Mouse (Mus musculus) hindbrain, embryonic 14.5 days (tissue): ENCODE data around the gene Prkcz. TPM values are rescaled to one million over a fixed set of nuclear protein-coding genes. Genes with fewer than 3 reads are reported as not detected.

Source experiments
- ATAC-seq: fragments of 200-750 bp; cut with Nextera tagmentation; 2 replicates; pipeline ENCODE4 v1.8.0; 2017; ENCODE audit warnings: moderate number of reproducible peaks, mild to moderate bottlenecking, moderate TSS enrichment, moderate library complexity; ENCODE audit not compliant: low FRiP score
- DNase-seq: peaks from one replicate; pipeline ENCODE4 v3.0.0-alpha.2; 2015; ENCODE audit warnings: low spot score
- H3K27ac ChIP-seq: fragments of 300-500 bp; sonication (generic); 2 replicates; pipeline ENCODE4 v1.5.1; 2014; ENCODE audit warnings: mild to moderate bottlenecking, moderate library complexity
- H3K27me3 ChIP-seq: fragments of 300-500 bp; sonication (generic); 2 replicates; pipeline ENCODE4 v1.6.1; 2014; ENCODE audit warnings: mild to moderate bottlenecking, low read length, mixed read lengths; ENCODE audit not compliant: control insufficient read depth, insufficient read depth
- H3K36me3 ChIP-seq: fragments of 300-500 bp; sonication (generic); replicated peaks from 2 replicates; pipeline ENCODE4 v1.6.1; 2014; ENCODE audit not compliant: control insufficient read depth, insufficient read depth
- H3K4me1 ChIP-seq: fragments of 300-500 bp; sonication (generic); replicated peaks from 2 replicates; pipeline ENCODE4 v1.6.1; 2014; ENCODE audit warnings: antibody characterized with exemption, low read length, mixed read lengths; ENCODE audit not compliant: control insufficient read depth, insufficient read depth
- H3K4me2 ChIP-seq: fragments of 300-500 bp; sonication (generic); replicated peaks from 2 replicates; pipeline ENCODE4 v1.6.1; 2014; ENCODE audit warnings: mild to moderate bottlenecking, moderate library complexity
- H3K4me3 ChIP-seq: fragments of 300-500 bp; sonication (generic); replicated peaks from 2 replicates; pipeline ENCODE4 v1.5.1; 2014; ENCODE audit warnings: mild to moderate bottlenecking, low read length
- H3K9ac ChIP-seq: fragments of 300-500 bp; sonication (generic); 2 replicates; pipeline ENCODE4 v1.6.1; 2014
- H3K9me3 ChIP-seq: fragments of 300-500 bp; sonication (generic); 2 replicates; pipeline ENCODE4 v1.6.1; 2016; ENCODE audit warnings: low read length; ENCODE audit not compliant: control insufficient read depth
- WGBS: fragments of 180-500 bp; shearing (Covaris S2); extraction: QIAGEN DNeasy Blood & Tissue Kit; methylation state at CpG from one replicate; pipeline ENCODE4 v1.1.7; 2014; 5-methylcytosine and 5-hydroxymethylcytosine counted together
- polyA plus RNA-seq: library from polyadenylated mRNA; unstranded; fragments of >200 nt; fragmentation: Nextera tagmentation; extraction: Ambion mirVana; gene quantifications from 2 replicates; pipeline ENCODE4 v1.2.1, GENCODE M21; 2014

The Prkcz gene
- polyA plus RNA-seq, 1 experiment from 2014 or later: 73.9 TPM

DNA sequence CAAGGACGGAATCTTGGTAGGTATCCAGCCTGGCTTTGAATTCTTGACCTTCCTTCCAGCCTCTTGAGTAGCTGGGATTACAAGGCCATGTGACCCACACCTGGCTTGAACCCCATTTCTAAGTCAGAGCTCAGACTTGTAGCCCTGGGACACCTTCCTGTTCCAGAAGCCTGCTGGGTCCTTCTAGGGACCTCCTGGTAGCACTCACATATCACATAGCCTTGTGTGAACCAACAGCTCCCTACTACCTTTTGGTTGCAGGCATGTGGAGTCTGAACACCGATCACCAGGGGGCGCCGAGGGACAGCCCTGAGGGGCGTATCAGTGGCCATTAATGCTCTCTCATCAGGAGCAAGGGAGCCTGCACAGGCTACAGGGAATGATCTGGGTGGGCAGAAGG, 92.8 kb downstream of the Prkcz start:
- Histone ChIP-seq H3K4me3 (no peak overlapping the region), H3K27me3 (no peaks in the 10 kb centered on the region), H3K9me3 (no peaks in the 10 kb centered on the region), H3K36me3 (peaks cover 33% of the 10 kb centered on the region), H3K9ac (no peak overlapping the region), H3K4me1 (0 out of 2 replicates have a peak, but pooled peaks cover 4% of the 10 kb centered on the region), H3K27ac (no peak overlapping the region), H3K4me2 (no peak overlapping the region)
- ATAC-seq (no peak), DNase-seq (peak; percentile 49)
- 45% methylated on average over 5 of the region's 5 CpGs for WGBS

DNA sequence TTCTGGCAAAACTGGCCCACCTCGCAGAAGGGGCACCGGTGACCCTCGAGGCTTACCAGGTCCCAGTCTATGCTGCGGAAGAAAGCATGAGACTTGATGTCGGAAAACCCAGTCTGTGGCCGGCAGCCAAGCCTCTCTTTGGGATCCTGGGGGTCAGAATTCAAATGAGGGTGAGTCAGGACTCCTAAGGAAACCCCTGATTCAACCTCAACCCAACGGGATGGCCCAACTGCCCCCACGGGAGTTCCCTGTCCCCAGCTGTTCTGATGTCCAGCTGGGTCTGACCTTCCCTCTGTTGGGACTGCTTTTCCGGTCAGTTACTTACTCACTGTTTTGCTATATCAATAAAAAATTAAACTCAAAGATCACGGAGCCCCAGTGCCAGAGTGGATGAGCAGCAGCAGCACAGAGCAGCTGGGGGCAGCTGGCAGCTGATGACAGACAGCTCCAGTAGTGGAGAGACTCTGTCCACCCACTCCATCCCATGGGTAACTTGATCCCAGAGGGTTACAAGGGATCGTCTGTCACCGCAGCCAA, 93.5 kb downstream of the Prkcz start:
- H3K9me3 ChIP-seq: no peaks in the 10 kb centered on the region
- DNase-seq (no peak), ATAC-seq (no peak)
- no peaks in the 10 kb centered on the region for H3K27me3 ChIP-seq
- H3K27ac ChIP-seq: no peak overlapping the region
- 0 out of 2 replicates have a peak, but pooled peaks cover 4% of the 10 kb centered on the region for H3K4me1 ChIP-seq
- no peak overlapping the region for H3K4me3 ChIP-seq
- no peak overlapping the region for H3K4me2 ChIP-seq
- 64% methylated on average over 12 of the region's 12 CpGs for WGBS
- H3K9ac ChIP-seq: no peak overlapping the region
- peaks cover 29% of the 10 kb centered on the region for H3K36me3 ChIP-seq

DNA sequence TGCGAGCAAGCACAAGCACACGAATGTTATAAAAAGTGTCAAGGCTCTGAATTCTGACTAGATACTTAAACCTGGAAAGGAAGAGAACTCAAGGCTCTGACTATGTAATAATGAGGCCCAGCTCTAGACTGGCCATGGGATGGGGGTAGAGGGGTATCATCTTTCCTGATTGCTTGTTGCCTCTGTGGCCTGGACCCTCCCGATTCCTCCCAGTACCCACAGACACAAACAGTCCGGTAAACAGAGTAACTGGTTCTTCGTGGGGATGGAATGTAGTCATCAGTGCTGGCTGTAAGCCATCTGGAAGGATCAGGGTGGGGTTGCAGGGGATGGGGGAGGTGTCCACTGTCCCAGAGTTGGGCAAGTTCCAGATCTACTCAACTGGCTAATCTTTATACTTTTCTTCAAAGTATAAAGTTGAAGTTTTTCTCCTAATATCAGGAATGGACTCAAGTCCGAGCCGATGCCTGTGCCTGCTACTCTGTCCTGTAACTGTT, 94.1 kb downstream of the Prkcz start:
- no peaks in the 10 kb centered on the region for H3K9me3 ChIP-seq
- ATAC-seq (no peak), DNase-seq (no peak)
- WGBS: 84% methylated on average over 7 of the region's 7 CpGs
- peaks cover 28% of the 10 kb centered on the region for H3K36me3 ChIP-seq
- H3K4me3 ChIP-seq: no peak overlapping the region
- no peak overlapping the region for H3K9ac ChIP-seq
- H3K27me3 ChIP-seq: no peaks in the 10 kb centered on the region
- no peak overlapping the region for H3K4me2 ChIP-seq
- 0 out of 2 replicates have a peak, but pooled peaks cover 4% of the 10 kb centered on the region for H3K4me1 ChIP-seq
- H3K27ac ChIP-seq: no peak overlapping the region

- H3K27me3 ChIP-seq: no peaks in the 10 kb centered on the region
- no peaks in the 10 kb centered on the region for H3K9me3 ChIP-seq
- ATAC-seq: no peak
- DNase-seq: no peak
- 80% methylated on average over 3 of the region's 3 CpGs for WGBS
- no peak overlapping the region for H3K4me3 ChIP-seq
- H3K4me1 ChIP-seq: 0 out of 2 replicates have a peak, but pooled peaks cover 4% of the 10 kb centered on the region
- peaks cover 22% of the 10 kb centered on the region for H3K36me3 ChIP-seq
- H3K9ac ChIP-seq: no peak overlapping the region
- no peak overlapping the region for H3K27ac ChIP-seq
- no peak overlapping the region for H3K4me2 ChIP-seq
These were observed 96.4 kb downstream of the Prkcz start for GRCm38 (mm10) chr4:155264521-155265321.

DNA sequence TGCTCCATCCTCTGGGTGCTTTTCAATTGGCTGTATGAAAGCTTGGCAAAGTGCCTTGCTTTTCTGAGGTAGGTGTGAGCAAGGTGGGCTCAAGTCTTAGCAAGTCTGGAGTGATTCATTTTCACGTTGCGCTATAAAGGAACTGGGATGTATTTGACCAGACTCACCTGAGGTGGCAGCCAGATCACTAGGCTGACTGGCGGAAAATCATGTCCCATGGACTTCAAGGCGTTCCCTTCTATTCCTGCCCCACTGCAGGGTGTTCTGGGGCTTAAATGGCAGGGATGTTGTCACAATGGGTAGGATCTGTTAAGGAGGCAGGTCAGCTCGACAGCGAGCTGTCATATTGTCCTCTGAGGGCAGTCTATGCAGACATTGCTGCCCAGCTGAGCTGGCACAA, 108.9 kb downstream of the Prkcz start:
- no peak overlapping the region for H3K9ac ChIP-seq
- 80% methylated on average over 6 of the region's 6 CpGs for WGBS

DNA sequence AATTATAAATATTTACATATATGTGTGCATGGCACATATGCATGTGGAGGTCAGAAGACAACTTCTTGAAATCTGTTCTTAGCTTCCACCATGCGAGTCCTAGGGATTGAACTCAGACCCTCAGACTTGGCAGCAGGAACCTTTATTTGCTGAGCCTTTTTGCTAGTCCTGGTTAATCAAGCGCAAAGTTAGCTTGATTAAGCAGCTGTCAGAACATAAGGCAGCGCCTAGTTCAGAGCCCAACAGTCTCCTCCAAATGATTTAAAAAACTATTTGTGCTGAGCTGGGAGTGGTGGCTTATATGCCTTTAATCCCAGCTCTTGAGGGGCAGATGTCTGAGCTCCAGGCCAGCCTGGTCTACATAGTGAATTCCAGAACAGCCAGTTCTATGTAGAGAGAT, 110.0 kb downstream of the Prkcz start:
- WGBS: 55% methylated on average over 3 of the region's 3 CpGs
- Histone ChIP-seq H3K9ac (peak overlapping the region; percentile 92), H3K4me2 (peak overlapping the region; percentile 96), H3K9me3 (no peaks in the 10 kb centered on the region), H3K36me3 (peaks cover 6% of the 10 kb centered on the region), H3K4me1 (peaks cover 20% of the 10 kb centered on the region), H3K27ac (peak overlapping the region; percentile 95; the same call in 1 of the 2 replicates), H3K27me3 (no peaks in the 10 kb centered on the region), H3K4me3 (peak overlapping the region; percentile 65)
- DNase-seq (peak; percentile 45), ATAC-seq (no peak)

More for the DNA sequence above, 108.9 kb downstream of the Prkcz start:
- Histone ChIP-seq H3K4me3 (no peak overlapping the region), H3K36me3 (peaks cover 16% of the 10 kb centered on the region), H3K4me1 (peaks cover 20% of the 10 kb centered on the region), H3K27me3 (no peaks in the 10 kb centered on the region), H3K4me2 (no peak overlapping the region; the same call in 1 of the 2 replicates), H3K27ac (no peak overlapping the region), H3K9me3 (no peaks in the 10 kb centered on the region)
- DNase-seq (no peak), ATAC-seq (no peak)

DNA sequence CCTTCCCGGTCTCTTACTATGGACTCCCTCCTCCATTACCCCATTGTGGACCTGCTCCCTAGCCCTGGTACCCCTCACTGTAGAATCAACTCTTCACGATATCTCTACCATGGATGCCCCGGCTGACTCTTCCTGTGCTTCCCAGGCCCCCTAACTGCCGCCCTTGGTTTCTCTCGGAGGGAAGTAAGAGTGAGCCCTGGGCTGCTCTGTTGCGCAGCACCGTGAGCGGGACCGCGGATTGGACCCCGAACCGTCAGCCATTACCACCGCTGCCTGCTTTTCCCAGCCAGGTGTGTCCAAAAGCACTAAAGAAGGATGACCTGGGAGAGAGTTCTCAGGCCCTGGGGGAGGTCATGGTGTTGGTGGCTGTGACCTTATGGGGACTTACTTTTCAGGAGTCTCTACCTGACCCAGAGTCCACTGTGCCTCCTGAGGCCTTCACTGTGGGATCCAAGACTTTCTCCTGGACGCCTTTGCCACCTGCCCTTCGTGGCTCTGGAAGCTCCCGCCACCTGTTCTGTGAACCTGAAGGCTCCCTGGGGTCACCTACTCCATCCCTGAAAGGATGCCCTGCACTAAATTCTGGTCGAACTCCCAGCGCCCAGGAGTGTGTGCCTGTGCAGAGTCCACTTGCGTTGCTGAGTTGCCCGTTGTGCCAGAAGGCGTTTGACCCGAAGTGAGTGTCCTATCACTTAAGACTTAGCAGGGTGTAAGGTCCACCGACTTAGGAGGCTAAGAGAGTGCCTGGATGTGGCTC, 110.6 kb downstream of the Prkcz start:
- DNase-seq (no peak), ATAC-seq (peak; percentile 42; the same call in 1 of the 2 replicates)
- 10% methylated on average over 23 of the region's 23 CpGs for WGBS
- no peaks in the 10 kb centered on the region for H3K9me3 ChIP-seq
- peak overlapping the region; percentile 95 for H3K27ac ChIP-seq
- peak overlapping the region; percentile 92 for H3K9ac ChIP-seq
- H3K4me3 ChIP-seq: peak overlapping the region; percentile 65
- no peaks in the 10 kb centered on the region; the same call in 1 of the 2 replicates for H3K36me3 ChIP-seq
- H3K4me2 ChIP-seq: peak overlapping the region; percentile 96
- no peaks in the 10 kb centered on the region for H3K27me3 ChIP-seq
- H3K4me1 ChIP-seq: peaks cover 20% of the 10 kb centered on the region

DNA sequence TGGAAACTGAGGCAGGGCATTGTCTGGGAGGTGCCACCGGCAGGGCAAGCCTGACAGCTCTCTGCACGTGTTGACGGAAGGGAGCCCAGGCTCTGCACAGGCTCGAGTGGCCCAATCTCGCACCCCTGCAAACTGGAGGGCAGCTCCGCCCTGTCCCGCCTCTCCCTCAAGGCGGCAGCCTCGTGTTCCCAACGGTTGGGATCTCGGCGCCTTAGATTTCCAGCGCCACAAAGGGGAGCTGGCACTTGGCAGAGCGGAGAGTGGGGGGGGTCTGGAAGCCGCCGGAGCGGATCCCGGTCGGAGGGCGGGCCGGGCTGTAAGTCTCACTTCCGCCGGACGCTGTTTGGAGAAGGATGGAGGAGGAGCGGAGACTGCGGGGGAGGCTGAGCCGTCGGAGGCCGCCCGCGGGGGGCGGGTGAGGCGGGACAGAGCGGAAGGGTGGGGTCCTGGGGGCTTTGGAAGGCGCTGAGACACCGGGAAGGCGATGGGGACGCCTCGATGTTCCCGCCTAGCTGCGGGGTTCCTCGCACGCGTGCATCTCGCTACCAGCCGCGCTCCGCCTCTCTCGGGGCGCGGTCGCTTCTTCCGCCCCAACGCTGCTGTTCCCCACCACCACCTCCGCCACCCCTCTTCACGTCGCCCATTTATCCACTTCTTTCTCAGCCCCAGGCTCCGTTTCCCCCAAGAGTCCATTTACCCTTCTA, 111.4 kb downstream of the Prkcz start, which contains the start of gene Faap20:
Faap20 (plus strand) TSS at position 155 of the 704 bp plus-strand sequence.
- 0% methylated on average over 37 of the region's 58 CpGs for WGBS
- Histone ChIP-seq H3K4me2 (peak within 1 kb of the TSS; percentile 96), H3K4me1 (peaks cover 20% of the 10 kb centered on the region), H3K27me3 (no peaks in the 10 kb centered on the region), H3K9ac (peak within 1 kb of the TSS; percentile 92), H3K27ac (peak within 1 kb of the TSS; percentile 95), H3K36me3 (no peaks in the 10 kb centered on the region; the same call in 1 of the 2 replicates), H3K9me3 (no peaks in the 10 kb centered on the region), H3K4me3 (peak within 1 kb of the TSS; percentile 65)
- DNase-seq: peak; percentile 83
- ATAC-seq: peak; percentile 91
